14 mouse cellular contexts compared by ENCODE assay signal in the genomic region with DNA sequence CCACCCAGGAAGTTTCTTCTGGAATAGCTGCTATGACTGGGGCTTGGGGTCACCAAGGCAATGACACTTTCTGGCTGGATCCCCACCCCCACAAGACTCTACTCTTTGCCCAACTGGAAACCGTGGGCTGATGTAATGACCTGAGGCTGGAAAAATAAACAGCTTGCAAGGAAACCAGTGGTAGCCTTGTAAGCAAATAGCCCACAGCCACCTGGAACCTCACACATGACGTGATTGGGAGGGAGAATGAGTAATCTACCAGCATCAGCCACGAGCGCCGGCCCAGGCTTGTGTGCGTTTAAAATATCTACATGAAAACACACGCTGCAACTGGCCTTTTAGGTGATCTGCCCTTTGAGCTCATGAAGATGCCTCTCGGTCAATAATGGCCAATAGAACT.
"Had no signal": no experiment of that assay in that cellular context is flagged by ENCODE, and none has a peak within 500 bp of the region (broad histone marks: within the 10 kb centered on the region; RNA-seq: fewer than 3 reads in every experiment).

No protein-coding gene starts in this region.

- DNase-seq: kidney, adult 11 months; kidney, adult 8-10 months; kidney, postnatal 10 days; kidney, postnatal 36 days; layer of hippocampus, postnatal 36 days; liver, embryonic 13.5 days; lung, embryonic 14.5 days; thymus, postnatal 25 days had no signal

- H3K27me3 ChIP-seq: liver, embryonic 13.5 days; midbrain, embryonic 12.5 days; midbrain, embryonic 15.5 days had no signal

- H3K4me1 ChIP-seq: liver, embryonic 13.5 days; midbrain, embryonic 12.5 days; midbrain, embryonic 15.5 days had no signal

- H3K4me2 ChIP-seq: kidney, embryonic 15.5 days; liver, embryonic 13.5 days; lung, embryonic 14.5 days; midbrain, embryonic 12.5 days; midbrain, embryonic 15.5 days had no signal

- H3K9ac ChIP-seq: kidney, embryonic 15.5 days; liver, embryonic 13.5 days; lung, embryonic 14.5 days; midbrain, embryonic 12.5 days; midbrain, embryonic 15.5 days had no signal

- H3K9me3 ChIP-seq: kidney, embryonic 15.5 days; liver, embryonic 13.5 days; midbrain, embryonic 12.5 days; midbrain, embryonic 15.5 days had no signal

- H3K36me3 ChIP-seq: kidney, embryonic 15.5 days; liver, embryonic 13.5 days; midbrain, embryonic 15.5 days had no signal

- H3K27ac ChIP-seq: kidney, embryonic 15.5 days; left cerebral cortex, adult 2 months; liver, embryonic 13.5 days; macrophage; midbrain, embryonic 12.5 days; midbrain, embryonic 15.5 days had no signal

- ATAC-seq: lung, postnatal 0 days; midbrain, embryonic 15.5 days had no signal

- H3K4me3 ChIP-seq: kidney, embryonic 15.5 days; left cerebral cortex, adult 2 months; liver, embryonic 13.5 days; midbrain, embryonic 12.5 days; midbrain, embryonic 15.5 days had no signal
